Mouse (Mus musculus) heart, embryonic 14.5 days (tissue): Measurements from ENCODE around the gene Naip2. TPM values are rescaled to one million over a fixed set of nuclear protein-coding genes. Genes with fewer than 3 reads are reported as not detected.
A peak's percentile ranks its signal among the peaks of the same experiment; 100 is the strongest.

Source experiments
- ATAC-seq: fragments of 200-750 bp; cut with Nextera tagmentation; 2 replicates; pipeline ENCODE4 v1.8.0; 2017; ENCODE audit warnings: low read depth, moderate TSS enrichment; ENCODE audit not compliant: insufficient number of reproducible peaks, insufficient read depth, low FRiP score
- H3K27ac ChIP-seq, 2 experiments: fragments of 200-500 bp in 1 of 2; fragments of 300-500 bp in 1 of 2; sonication (generic) in 1 of 2; replicated peaks in 1 of 2; 2 replicates each; pipeline ENCODE4 v1.5.1; 2012 to 2014; ENCODE audit warnings: low read depth in 2 of 2, low read length in 2 of 2, control low read depth in 1 of 2, mild to moderate bottlenecking in 1 of 2, mixed read lengths in 1 of 2; ENCODE audit not compliant: control insufficient read depth in 1 of 2, insufficient read depth in 1 of 2
- H3K27me3 ChIP-seq: fragments of 300-500 bp; sonication (generic); 2 replicates; pipeline ENCODE4 v1.6.1; 2014; ENCODE audit warnings: mild to moderate bottlenecking, low read length, control low read depth; ENCODE audit not compliant: control insufficient read depth, insufficient read depth
- H3K36me3 ChIP-seq: fragments of 300-500 bp; sonication (generic); 2 replicates; pipeline ENCODE4 v1.6.1; 2014; ENCODE audit warnings: mild to moderate bottlenecking, control low read depth, low read length, mixed read lengths; ENCODE audit not compliant: control insufficient read depth, insufficient read depth
- H3K4me1 ChIP-seq, 2 experiments: fragments of 200-500 bp in 1 of 2; fragments of 300-500 bp in 1 of 2; sonication (generic) in 1 of 2; 2 replicates each; pipeline ENCODE4 v1.6.1; 2012 to 2014; ENCODE audit warnings: low read length in 2 of 2, control low read depth in 1 of 2, mixed read lengths in 1 of 2; ENCODE audit not compliant: control insufficient read depth in 2 of 2, insufficient read depth in 2 of 2
- H3K4me2 ChIP-seq: fragments of 300-500 bp; sonication (generic); 2 replicates; pipeline ENCODE4 v1.6.1; 2014; ENCODE audit warnings: mild to moderate bottlenecking, low read length
- H3K4me3 ChIP-seq, 2 experiments: fragments of 200-500 bp in 1 of 2; fragments of 300-500 bp in 1 of 2; sonication (generic) in 1 of 2; 2 replicates each; pipeline ENCODE4 v1.5.1; 2012 to 2014; ENCODE audit warnings: low read length in 2 of 2, mild to moderate bottlenecking in 2 of 2, control low read depth in 1 of 2, low read depth in 1 of 2, moderate library complexity in 1 of 2; ENCODE audit not compliant: control insufficient read depth in 1 of 2, insufficient read depth in 1 of 2
- H3K9ac ChIP-seq: fragments of 300-500 bp; sonication (generic); 2 replicates; pipeline ENCODE4 v1.6.1; 2014; ENCODE audit warnings: mild to moderate bottlenecking, low read length
- H3K9me3 ChIP-seq: fragments of 300-500 bp; sonication (generic); 2 replicates; pipeline ENCODE4 v1.6.1; 2016; ENCODE audit warnings: low read length, control low read depth; ENCODE audit not compliant: control insufficient read depth
- WGBS: fragments of 180-500 bp; shearing (Covaris S2); extraction: QIAGEN DNeasy Blood & Tissue Kit; methylation state at CpG from one replicate; pipeline ENCODE4 v1.1.7; 2014; 5-methylcytosine and 5-hydroxymethylcytosine counted together
- polyA plus RNA-seq: library from polyadenylated mRNA; unstranded; fragments of >200 nt; fragmentation: Nextera tagmentation; extraction: Ambion mirVana; gene quantifications from 2 replicates; pipeline ENCODE4 v1.2.1, GENCODE M21; 2014

Naip2 gene
- polyA plus RNA-seq, 1 experiment from 2014 or later, result 0.23 TPM

DNA sequence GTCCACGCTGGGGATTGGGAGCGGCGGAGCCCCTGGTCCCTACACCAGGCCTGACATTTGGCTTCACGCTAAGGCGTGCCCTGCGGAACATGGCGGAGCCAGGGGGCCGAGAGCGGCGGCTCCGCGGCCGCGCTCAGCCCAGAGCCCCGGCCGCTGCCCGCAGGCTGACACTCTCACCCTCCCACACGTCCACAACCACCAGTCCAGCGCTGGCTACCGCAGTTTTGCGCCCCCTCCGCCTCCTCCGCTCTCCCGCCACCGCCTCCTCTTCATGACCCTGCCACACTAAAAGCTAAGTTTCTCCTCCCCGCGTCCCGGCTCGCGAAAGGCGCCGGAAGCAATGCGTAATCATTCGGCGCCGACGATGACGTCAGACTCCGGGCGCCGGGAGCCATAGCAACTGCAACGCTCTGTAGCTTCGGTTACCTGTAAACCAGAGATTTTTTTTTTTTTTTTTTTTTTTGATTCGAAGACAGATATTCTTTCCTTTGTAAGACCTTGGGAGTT, 98.1 kb downstream of the Naip2 start, which contains the start of gene Bdp1:
TSS of gene Bdp1 (minus strand) at position 323 of the 507 bp plus-strand sequence.
- Histone ChIP-seq H3K36me3 (peaks cover 2% of the 10 kb centered on the region; the same call in 1 of the 2 replicates), H3K27me3 (no peaks in the 10 kb centered on the region), H3K4me2 (peak within 1 kb of the TSS; percentile 71), H3K9ac (peak within 1 kb of the TSS; percentile 95), H3K4me3 (peak within 1 kb of the TSS; percentile 71 to 98), H3K9me3 (no peaks in the 10 kb centered on the region), H3K4me1 (peaks cover 3 to 15% of the 10 kb centered on the region in 2 experiments), H3K27ac (peak within 1 kb of the TSS; percentile 72 to 93)
- ATAC-seq, result peak; percentile 70
- WGBS, result under 1% methylated on average over 43 of the region's 44 CpGs

DNA sequence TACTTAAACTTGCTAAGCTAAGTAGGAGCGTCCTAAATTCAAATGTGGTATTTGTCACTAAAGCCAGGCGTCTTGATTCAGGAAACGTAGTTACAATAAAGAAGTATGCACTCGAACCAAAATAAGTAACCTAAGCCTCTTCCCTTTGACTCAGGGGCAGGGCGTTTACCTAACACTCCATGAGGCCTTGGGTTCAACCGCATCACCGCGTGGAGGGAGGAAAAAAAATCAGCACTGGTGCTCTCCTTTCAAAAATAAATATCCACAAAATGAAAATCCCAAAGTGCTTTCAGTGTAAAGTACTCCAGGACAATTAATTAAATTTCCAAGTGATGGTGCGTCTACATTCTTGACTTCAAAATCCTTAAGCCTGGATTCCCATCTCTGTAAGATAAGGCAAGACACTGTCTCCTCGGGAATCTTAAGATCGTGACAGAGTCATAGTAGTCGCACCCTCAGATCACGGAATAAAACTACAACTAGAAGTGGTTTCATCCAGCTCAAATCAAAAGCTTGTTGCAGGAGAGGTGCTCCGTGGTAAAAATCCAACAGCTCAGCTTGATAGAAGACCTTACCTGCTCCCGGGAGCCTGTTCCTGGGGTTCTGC, 98.7 kb downstream of the Naip2 start:
- peak overlapping the region; percentile 71 for H3K4me2 ChIP-seq
- H3K4me1 ChIP-seq, result peaks cover 2 to 12% of the 10 kb centered on the region in 2 experiments
- H3K9me3 ChIP-seq, result no peaks in the 10 kb centered on the region
- H3K36me3 ChIP-seq, result peaks cover 8% of the 10 kb centered on the region
- peak overlapping the region; percentile 95 for H3K9ac ChIP-seq
- H3K4me3 ChIP-seq, result peak overlapping the region; percentile 71 to 98
- WGBS, result 5% methylated on average over 15 of the region's 15 CpGs
- ATAC-seq, result no peak
- no peaks in the 10 kb centered on the region for H3K27me3 ChIP-seq
- peak overlapping the region; percentile 72 to 93 for H3K27ac ChIP-seq

DNA sequence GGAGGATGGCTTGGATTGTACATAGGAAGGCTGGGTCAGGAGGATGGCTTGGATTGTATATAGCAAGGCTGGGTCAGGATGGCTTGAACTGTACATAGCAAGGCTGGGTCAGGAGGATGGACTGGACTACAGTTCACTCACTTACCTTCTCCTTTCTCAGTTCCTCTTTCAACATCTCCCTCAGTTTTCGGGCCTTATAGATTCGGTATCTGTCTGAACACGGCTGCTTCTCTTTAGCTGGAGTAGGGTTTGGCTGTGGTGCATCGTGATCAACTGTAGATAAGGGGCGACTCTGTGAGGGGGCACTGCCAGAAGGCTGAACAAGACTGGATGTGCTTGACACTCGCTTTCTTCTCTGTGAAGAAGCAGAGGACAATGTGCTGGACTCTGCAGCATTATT, 103.1 kb downstream of the Naip2 start:
- H3K4me1 ChIP-seq, result peaks cover 0 to 12% of the 10 kb centered on the region in 2 experiments; a peak in 3 of 4 replicates

More for the DNA sequence above, 103.1 kb downstream of the Naip2 start:
- ATAC-seq, result no peak
- Histone ChIP-seq H3K27ac (no peak overlapping the region), H3K36me3 (peaks cover 50% of the 10 kb centered on the region), H3K4me3 (no peak overlapping the region), H3K9ac (no peak overlapping the region), H3K27me3 (no peaks in the 10 kb centered on the region), H3K9me3 (no peaks in the 10 kb centered on the region), H3K4me2 (no peak overlapping the region)
- WGBS, result 82% methylated on average over 6 of the region's 6 CpGs

Other genes starting within 250 kb of the Naip2 start
- gene Mccc2, start 186.5 kb downstream of the Naip2 start, polyA plus RNA-seq, result 27.5 and 29.2 TPM in 2 replicates
- 14.6 and 21.9 TPM in 2 replicates for gene Bdp1, start 98.0 kb downstream of the Naip2 start, polyA plus RNA-seq
- 128 and 146 TPM in 2 replicates for gene Serf1, start 94.1 kb downstream of the Naip2 start, polyA plus RNA-seq
- 29.5 and 32.9 TPM in 2 replicates for gene Smn1, start 77.2 kb downstream of the Naip2 start, polyA plus RNA-seq
- gene Naip5, start 44.2 kb upstream of the Naip2 start, polyA plus RNA-seq, result 0.20 and 0.22 TPM in 2 replicates
- 0.08 and 0.20 TPM in 2 replicates for gene Naip6, start 115.6 kb upstream of the Naip2 start, polyA plus RNA-seq